Mouse (Mus musculus) testis, adult 2 months (tissue): ENCODE data around the gene Mreg.

Source experiments
- CTCF ChIP-seq: fragments of 200-500 bp; IDR thresholded peaks from 2 replicates; pipeline ENCODE4 v1.5.1; 2012; ENCODE audit warnings: low read depth, mild to moderate bottlenecking, inconsistent platforms, low read length, moderate library complexity; ENCODE audit not compliant: control insufficient read depth, insufficient read depth, insufficient replicate concordance
- POLR2A ChIP-seq: fragments of 200-500 bp; IDR thresholded peaks from 2 replicates; pipeline ENCODE4 v1.6.1; 2012; ENCODE audit warnings: low read depth, mild to moderate bottlenecking, inconsistent platforms, low read length, moderate library complexity; ENCODE audit not compliant: control insufficient read depth

GRCm38 (mm10) chr1:72253881-72254491, 41.9 kb upstream of the Mreg start:
- no peak for TF ChIP-seq CTCF
- TF ChIP-seq POLR2A = no peak
